Mouse (Mus musculus) testis, adult 2 months (tissue): ENCODE results near the gene Tmod1. TPM values are rescaled to one million over a fixed set of nuclear protein-coding genes. Genes with fewer than 3 reads are reported as not detected.

ENCODE experiments used
- H3K27ac ChIP-seq: fragments of 200-500 bp; 2 replicates; pipeline ENCODE4 v1.5.1; 2012; ENCODE audit warnings: low read depth, low read length; ENCODE audit not compliant: control insufficient read depth, insufficient read depth
- H3K27me3 ChIP-seq: fragments of 200-500 bp; 2 replicates; pipeline ENCODE4 v1.6.1; 2012; ENCODE audit warnings: mild to moderate bottlenecking, low read length, moderate library complexity; ENCODE audit not compliant: control insufficient read depth, insufficient read depth
- H3K36me3 ChIP-seq: fragments of 200-500 bp; 2 replicates; pipeline ENCODE4 v1.6.1; 2012; ENCODE audit warnings: mild to moderate bottlenecking, low read length; ENCODE audit not compliant: control insufficient read depth, insufficient read depth
- H3K4me1 ChIP-seq: fragments of 200-500 bp; 2 replicates; pipeline ENCODE4 v1.6.1; 2012; ENCODE audit warnings: low read length; ENCODE audit not compliant: control insufficient read depth, insufficient read depth
- H3K4me3 ChIP-seq: fragments of 200-500 bp; 2 replicates; pipeline ENCODE4 v1.5.1; 2012; ENCODE audit warnings: low read depth, mild to moderate bottlenecking, low read length, moderate library complexity, mixed read lengths; ENCODE audit not compliant: control insufficient read depth
- CTCF ChIP-seq: fragments of 200-500 bp; IDR thresholded peaks from 2 replicates; pipeline ENCODE4 v1.5.1; 2012; ENCODE audit warnings: low read depth, mild to moderate bottlenecking, inconsistent platforms, low read length, moderate library complexity; ENCODE audit not compliant: control insufficient read depth, insufficient read depth, insufficient replicate concordance
- POLR2A ChIP-seq: fragments of 200-500 bp; IDR thresholded peaks from 2 replicates; pipeline ENCODE4 v1.6.1; 2012; ENCODE audit warnings: low read depth, mild to moderate bottlenecking, inconsistent platforms, low read length, moderate library complexity; ENCODE audit not compliant: control insufficient read depth
- polyA plus RNA-seq: library from polyadenylated mRNA; depleted of rRNA; stranded (reverse); fragments of >200 nt; gene quantifications from 2 replicates; pipeline ENCODE4 v1.2.3, GENCODE M21; 2012

Tmod1 gene
- polyA plus RNA-seq, 1 experiment, result 24.7 TPM

- Histone ChIP-seq H3K36me3 (no peaks in the 10 kb centered on the region), H3K27me3 (no peaks in the 10 kb centered on the region), H3K4me3 (peak overlapping the region; percentile 63; the same call in 1 of the 2 replicates), H3K4me1 (peaks cover 12% of the 10 kb centered on the region), H3K27ac (no peak overlapping the region)
- TF ChIP-seq POLR2A (no peak), CTCF (no peak)
These were observed 1.2 kb downstream of the Tmod1 start for GRCm38 (mm10) chr4:46039899-46040298.

- no peak for TF ChIP-seq POLR2A
- TF ChIP-seq CTCF, result peak; percentile 30; the same call in 1 of the 2 replicates
- Histone ChIP-seq H3K4me3 (no peak overlapping the region), H3K27me3 (no peaks in the 10 kb centered on the region), H3K4me1 (peaks cover 12% of the 10 kb centered on the region), H3K27ac (no peak overlapping the region), H3K36me3 (no peaks in the 10 kb centered on the region)
These were observed 2.0 kb downstream of the Tmod1 start for GRCm38 (mm10) chr4:46040594-46041192.

GRCm38 (mm10) chr4:46041761-46042504 lies 3.2 kb downstream of the Tmod1 start:
- H3K4me3 ChIP-seq, result no peak overlapping the region
- H3K4me1 ChIP-seq, result peaks cover 12% of the 10 kb centered on the region
- no peaks in the 10 kb centered on the region for H3K27me3 ChIP-seq
- no peak for TF ChIP-seq CTCF
- no peak for TF ChIP-seq POLR2A
- H3K36me3 ChIP-seq, result no peaks in the 10 kb centered on the region
- H3K27ac ChIP-seq, result no peak overlapping the region

- peaks cover 12% of the 10 kb centered on the region for H3K4me1 ChIP-seq
- H3K27ac ChIP-seq, result no peak overlapping the region
- no peaks in the 10 kb centered on the region for H3K36me3 ChIP-seq
- no peak for TF ChIP-seq POLR2A
- no peak for TF ChIP-seq CTCF
- no peak overlapping the region for H3K4me3 ChIP-seq
- no peaks in the 10 kb centered on the region for H3K27me3 ChIP-seq
These were observed 3.7 kb downstream of the Tmod1 start for GRCm38 (mm10) chr4:46042505-46042850.

GRCm38 (mm10) chr4:46043361-46043760 lies 4.6 kb downstream of the Tmod1 start:
- Histone ChIP-seq H3K36me3 (no peaks in the 10 kb centered on the region), H3K4me1 (peaks cover 12% of the 10 kb centered on the region), H3K4me3 (no peak overlapping the region), H3K27me3 (no peaks in the 10 kb centered on the region), H3K27ac (no peak overlapping the region)
- TF ChIP-seq POLR2A (no peak), CTCF (no peak)

- TF ChIP-seq CTCF (no peak), POLR2A (no peak)
- Histone ChIP-seq H3K36me3 (no peaks in the 10 kb centered on the region), H3K27me3 (no peaks in the 10 kb centered on the region), H3K27ac (no peak overlapping the region), H3K4me1 (no peaks in the 10 kb centered on the region), H3K4me3 (no peak overlapping the region)
These were observed 9.2 kb downstream of the Tmod1 start for GRCm38 (mm10) chr4:46047971-46048370.

- H3K27ac ChIP-seq, result no peak overlapping the region
- no peaks in the 10 kb centered on the region for H3K36me3 ChIP-seq
- TF ChIP-seq POLR2A (no peak), CTCF (no peak)
- H3K27me3 ChIP-seq, result no peaks in the 10 kb centered on the region
- H3K4me1 ChIP-seq, result no peaks in the 10 kb centered on the region
- no peak overlapping the region for H3K4me3 ChIP-seq
These were observed 9.7 kb downstream of the Tmod1 start for GRCm38 (mm10) chr4:46048418-46048817.
